Mouse (Mus musculus) midbrain, postnatal 0 days (tissue): ENCODE data around the gene Bhlhe23. TPM values are rescaled to one million over a fixed set of nuclear protein-coding genes. Genes with fewer than 3 reads are reported as not detected.

ENCODE experiments used
- ATAC-seq: fragments of 200-750 bp; cut with Nextera tagmentation; 2 replicates; pipeline ENCODE4 v1.8.0; 2017; ENCODE audit warnings: moderate number of reproducible peaks, mild to moderate bottlenecking, moderate TSS enrichment, moderate library complexity; ENCODE audit not compliant: low FRiP score
- DNase-seq: peaks from one replicate; pipeline ENCODE4 v3.0.0-alpha.2; 2015; ENCODE audit warnings: low spot score
- H3K27ac ChIP-seq: fragments of 300-500 bp; sonication (generic); 2 replicates; pipeline ENCODE4 v1.5.1; 2014; ENCODE audit warnings: low read depth, mild to moderate bottlenecking, low read length, mixed read lengths
- H3K27me3 ChIP-seq: fragments of 300-500 bp; sonication (generic); 2 replicates; pipeline ENCODE4 v1.6.1; 2014; ENCODE audit warnings: low read length, control low read depth, mixed read lengths; ENCODE audit not compliant: insufficient read depth
- H3K36me3 ChIP-seq: fragments of 300-500 bp; sonication (generic); 2 replicates; pipeline ENCODE4 v1.6.1; 2014; ENCODE audit warnings: low read length, control low read depth, mixed read lengths; ENCODE audit not compliant: insufficient read depth
- H3K4me1 ChIP-seq: fragments of 300-500 bp; sonication (generic); 2 replicates; pipeline ENCODE4 v1.6.1; 2014; ENCODE audit warnings: mild to moderate bottlenecking, control low read depth, antibody characterized with exemption, low read length, mixed read lengths; ENCODE audit not compliant: insufficient read depth
- H3K4me2 ChIP-seq: fragments of 300-500 bp; sonication (generic); 2 replicates; pipeline ENCODE4 v1.6.1; 2014; ENCODE audit warnings: low read depth, mild to moderate bottlenecking, low read length, mixed read lengths; ENCODE audit not compliant: poor library complexity, severe bottlenecking
- H3K4me3 ChIP-seq: fragments of 300-500 bp; sonication (generic); 2 replicates; pipeline ENCODE4 v1.5.1; 2014; ENCODE audit warnings: low read depth, mild to moderate bottlenecking, low read length, moderate library complexity
- H3K9ac ChIP-seq: fragments of 300-500 bp; sonication (generic); replicated peaks from 2 replicates; pipeline ENCODE4 v1.6.1; 2014; ENCODE audit warnings: mild to moderate bottlenecking, low read length, moderate library complexity, mixed read lengths; ENCODE audit not compliant: poor library complexity, severe bottlenecking
- H3K9me3 ChIP-seq: fragments of 300-500 bp; sonication (generic); 2 replicates; pipeline ENCODE4 v1.6.1; 2016; ENCODE audit warnings: low read length, control low read depth
- CTCF ChIP-seq: IDR thresholded peaks from 2 replicates; pipeline ENCODE4 v1.5.1; 2016; ENCODE audit warnings: antibody characterized with exemption, mild to moderate bottlenecking
- WGBS: fragments of 180-500 bp; shearing (Covaris S2); extraction: QIAGEN DNeasy Blood & Tissue Kit; methylation state at CpG from one replicate; pipeline ENCODE4 v1.1.7; 2014; 5-methylcytosine and 5-hydroxymethylcytosine counted together
- polyA plus RNA-seq: library from polyadenylated mRNA; unstranded; fragments of >200 nt; fragmentation: Nextera tagmentation; extraction: Ambion mirVana; gene quantifications from 2 replicates; pipeline ENCODE4 v1.2.1, GENCODE M21; 2015
- total RNA-seq: library from RNA; depleted of rRNA; stranded (reverse); fragments of >200 nt; gene quantifications from 2 replicates; pipeline ENCODE4 v1.2.3, GENCODE M21; 2014

The Bhlhe23 gene
- total and polyA plus RNA-seq, 2 experiments from 2014 or later: 6.0 to 7.6 TPM

GRCm38 (mm10) chr2:180795597-180795996, 18.9 kb upstream of the Bhlhe23 start:
- Histone ChIP-seq H3K27ac (no peak overlapping the region), H3K27me3 (no peaks in the 10 kb centered on the region), H3K9ac (no peak overlapping the region), H3K9me3 (no peaks in the 10 kb centered on the region), H3K4me3 (no peak overlapping the region), H3K4me2 (no peak overlapping the region), H3K36me3 (no peaks in the 10 kb centered on the region), H3K4me1 (no peaks in the 10 kb centered on the region)
- 49% methylated on average over 3 of the region's 3 CpGs for WGBS
- no peak for ATAC-seq
- TF ChIP-seq CTCF: no peak
- DNase-seq: no peak

GRCm38 (mm10) chr2:180794422-180794821, 17.7 kb upstream of the Bhlhe23 start:
- no peak overlapping the region for H3K4me2 ChIP-seq
- H3K27ac ChIP-seq: no peak overlapping the region
- 94% methylated on average over 2 of the region's 2 CpGs for WGBS
- no peak for TF ChIP-seq CTCF
- no peak overlapping the region for H3K9ac ChIP-seq
- no peaks in the 10 kb centered on the region for H3K27me3 ChIP-seq
- H3K4me1 ChIP-seq: no peaks in the 10 kb centered on the region
- no peak for ATAC-seq
- H3K36me3 ChIP-seq: no peaks in the 10 kb centered on the region
- DNase-seq: no peak
- H3K9me3 ChIP-seq: no peaks in the 10 kb centered on the region
- H3K4me3 ChIP-seq: no peak overlapping the region

DNA sequence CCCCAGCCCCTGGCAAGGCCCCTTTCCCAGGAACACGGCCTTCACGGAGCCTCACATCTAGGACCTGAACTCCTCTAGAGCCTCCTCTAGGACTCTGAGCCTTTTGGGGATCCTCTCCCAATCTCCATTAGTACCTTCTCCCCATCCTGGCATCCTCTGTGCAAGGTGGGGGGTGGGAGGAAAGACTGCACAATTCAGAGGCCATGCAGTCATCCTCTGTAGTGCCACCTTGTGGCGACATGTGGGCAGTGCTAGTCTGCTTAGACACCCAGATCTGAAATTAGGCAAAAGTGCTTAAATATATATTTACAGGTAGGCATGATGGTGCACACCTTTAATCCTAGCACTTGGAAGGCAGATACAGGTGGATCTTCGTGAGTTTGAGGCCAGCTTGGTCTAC, 15.0 kb upstream of the Bhlhe23 start:
- Histone ChIP-seq H3K27me3 (no peaks in the 10 kb centered on the region), H3K27ac (no peak overlapping the region), H3K9me3 (no peaks in the 10 kb centered on the region), H3K4me2 (no peak overlapping the region), H3K4me1 (peaks cover 4% of the 10 kb centered on the region), H3K4me3 (no peak overlapping the region), H3K36me3 (no peaks in the 10 kb centered on the region), H3K9ac (no peak overlapping the region)
- peak; percentile 93 for TF ChIP-seq CTCF
- DNase-seq (peak; percentile 61), ATAC-seq (0 out of 2 replicates have a peak, but pooled peaks have one; percentile 39)
- WGBS: 49% methylated on average over 4 of the region's 4 CpGs

- Histone ChIP-seq H3K4me3 (no peak overlapping the region), H3K27me3 (no peaks in the 10 kb centered on the region), H3K4me1 (peaks cover 4% of the 10 kb centered on the region), H3K9me3 (no peaks in the 10 kb centered on the region), H3K27ac (peak overlapping the region; percentile 49; the same call in 1 of the 2 replicates), H3K36me3 (no peaks in the 10 kb centered on the region), H3K9ac (no peak overlapping the region), H3K4me2 (peak overlapping the region; percentile 25)
- ATAC-seq: peak; percentile 47
- WGBS: 3% methylated on average over 7 of the region's 7 CpGs
- DNase-seq: peak; percentile 75
- TF ChIP-seq CTCF: peak; percentile 17; the same call in 1 of the 2 replicates
Observed at GRCm38 (mm10) chr2:180788843-180789242, 12.1 kb upstream of the Bhlhe23 start.

GRCm38 (mm10) chr2:180788386-180788785, 11.7 kb upstream of the Bhlhe23 start:
- DNase-seq: no peak
- Histone ChIP-seq H3K9ac (no peak overlapping the region), H3K9me3 (no peaks in the 10 kb centered on the region), H3K27ac (0 out of 2 replicates have a peak overlapping the region, but pooled peaks have one; percentile 18), H3K4me3 (no peak overlapping the region), H3K36me3 (no peaks in the 10 kb centered on the region), H3K4me2 (peak overlapping the region; percentile 25), H3K4me1 (peaks cover 4% of the 10 kb centered on the region), H3K27me3 (no peaks in the 10 kb centered on the region)
- ATAC-seq: peak; percentile 25; the same call in 1 of the 2 replicates
- TF ChIP-seq CTCF: no peak
- 36% methylated on average over 1 of the region's 2 CpGs for WGBS

DNA sequence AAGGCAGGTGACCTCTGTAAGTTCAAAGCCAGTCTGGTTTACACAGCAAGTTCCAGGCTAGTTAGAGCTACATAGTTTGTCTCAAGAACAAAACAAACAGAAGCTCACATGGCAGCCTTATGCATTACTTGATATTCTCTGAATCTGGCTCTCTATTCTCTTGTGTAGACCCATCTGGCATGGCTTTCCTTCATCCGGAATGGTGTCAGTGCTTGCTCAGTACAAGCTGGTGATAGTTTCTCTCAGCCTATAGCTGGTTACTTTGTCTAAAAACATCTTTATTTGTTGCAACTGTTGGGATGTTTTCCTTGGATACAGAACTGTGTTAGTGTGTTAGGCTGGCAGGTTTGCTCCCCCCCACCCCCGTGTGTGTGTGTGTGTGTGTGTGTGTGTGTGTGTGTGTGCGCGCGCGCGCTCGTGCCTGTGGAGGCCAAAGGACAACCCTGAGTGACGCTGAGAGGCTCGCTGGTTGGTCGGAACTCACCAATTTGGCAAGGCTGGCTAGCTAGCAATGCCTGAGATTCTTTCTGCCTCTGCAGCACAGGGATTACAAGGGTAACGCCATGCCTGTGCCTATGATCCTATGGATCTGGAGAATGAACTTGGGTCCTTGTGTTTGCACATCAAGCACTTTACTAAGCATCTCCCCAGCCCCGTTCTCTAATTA, 11.0 kb upstream of the Bhlhe23 start:
- DNase-seq: no peak
- Histone ChIP-seq H3K4me3 (no peak overlapping the region), H3K4me2 (no peak overlapping the region), H3K9me3 (no peaks in the 10 kb centered on the region), H3K36me3 (no peaks in the 10 kb centered on the region), H3K9ac (no peak overlapping the region), H3K27me3 (no peaks in the 10 kb centered on the region), H3K4me1 (peaks cover 4% of the 10 kb centered on the region), H3K27ac (no peak overlapping the region)
- WGBS: 73% methylated on average over 13 of the region's 13 CpGs
- TF ChIP-seq CTCF: no peak
- no peak for ATAC-seq
